ENCODE assay signal across 13 mouse cellular contexts in the genomic region with DNA sequence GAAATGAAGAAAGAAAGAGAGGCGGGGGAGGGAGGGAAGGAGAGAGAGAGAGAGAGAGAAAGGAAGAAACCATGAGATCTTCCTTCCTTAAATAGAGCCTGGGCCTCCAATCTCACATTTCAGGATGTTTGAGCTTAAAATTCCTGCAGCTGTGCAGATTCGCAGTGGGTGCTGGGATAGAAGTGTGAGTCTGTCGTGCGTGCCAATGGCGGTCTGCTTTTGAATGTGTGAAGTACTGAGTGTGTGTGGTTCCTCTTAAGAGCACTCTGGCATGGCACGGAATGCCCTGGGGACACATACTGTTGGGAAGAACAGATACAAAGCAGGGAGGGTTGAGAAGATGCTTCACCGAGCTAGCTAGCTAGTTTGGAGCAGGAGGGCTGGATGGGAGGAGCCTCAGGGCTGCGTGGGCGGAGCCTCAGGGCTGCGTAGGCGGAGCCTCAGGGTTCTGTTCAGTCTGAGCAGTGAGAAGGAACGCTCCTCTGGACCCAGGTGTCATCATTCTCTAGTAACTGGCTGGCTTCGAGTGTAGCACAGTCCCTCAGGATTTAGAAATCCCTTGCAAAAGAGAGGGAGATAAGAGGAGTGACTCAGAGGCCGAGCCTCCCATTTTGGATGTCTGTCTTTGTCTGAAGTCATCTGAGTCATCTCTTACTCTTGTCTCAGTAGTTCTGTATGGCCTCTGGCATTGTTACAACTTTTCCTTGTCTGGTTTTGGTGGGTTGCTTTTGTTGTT. TPM values are rescaled to one million over a fixed set of nuclear protein-coding genes. Genes with fewer than 3 reads are reported as not detected.
DNase-seq lines count a peak whose midpoint lies in the region; ATAC-seq and TF ChIP-seq lines count a peak whose summit lies in the region.
"Had no signal": no experiment of that assay in that cellular context is flagged by ENCODE, and none has a peak within 500 bp of the region (broad histone marks: within the 10 kb centered on the region; RNA-seq: fewer than 3 reads in every experiment).

No protein-coding gene starts in this region.

- no peaks in the 10 kb centered on the region for H3K9me3 ChIP-seq in kidney, postnatal 0 days (replicated peaks; ENCODE audit: low read length)
- H3K9me3 ChIP-seq: forebrain, embryonic 13.5 days; heart, embryonic 15.5 days had no signal

- no peak overlapping the region for H3K9ac ChIP-seq in kidney, postnatal 0 days (ENCODE audit: low read depth, low read length)
- H3K9ac ChIP-seq: forebrain, embryonic 13.5 days; heart, embryonic 15.5 days; limb, embryonic 12.5 days had no signal

- peak; percentile 68; the same call in 1 of the 2 replicates for ATAC-seq in kidney, postnatal 0 days (replicated peaks; ENCODE audit: low FRiP score, low read depth)
- peak; percentile 21 for ATAC-seq in megakaryocyte progenitor cell, adult 5-6 weeks (replicated peaks; ENCODE audit: poor library complexity)
- ATAC-seq: forebrain, embryonic 13.5 days had no signal

- DNase-seq in kidney, postnatal 0 days (ENCODE audit: low spot score) = no peak
- no peak for DNase-seq in kidney, adult 11 months
- DNase-seq in R1 (ENCODE audit: low read depth, low spot score) = peak; percentile 50
- DNase-seq in layer of hippocampus, adult 2 months (ENCODE audit: low spot score in 2 of 2) = no peak
- DNase-seq in gastrocnemius, postnatal 25 days = no peak
- DNase-seq: cerebellum, postnatal 36 days; kidney, postnatal 14 days had no signal

- no peak overlapping the region for H3K4me3 ChIP-seq in kidney, postnatal 0 days (replicated peaks; ENCODE audit: low read depth, low read length)
- no peak overlapping the region for H3K4me3 ChIP-seq in C2C12 (ENCODE audit: insufficient read depth, poor library complexity, severe bottlenecking)
- no peak overlapping the region for H3K4me3 ChIP-seq in layer of hippocampus, adult 2 months
- H3K4me3 ChIP-seq: forebrain, embryonic 13.5 days; heart, embryonic 15.5 days; limb, embryonic 12.5 days had no signal

- TF ChIP-seq CTCF in kidney, postnatal 0 days (IDR thresholded peaks at IDR 0.05; ENCODE audit: low read depth) = no peak
- no peak for TF ChIP-seq CTCF in C2C12 (IDR thresholded peaks at IDR 0.05; ENCODE audit: control insufficient read depth, insufficient read depth, insufficient read length)
- no peak for TF ChIP-seq CTCF in layer of hippocampus, adult 2 months (conservative IDR thresholded peaks at IDR 0.05)

- H3K79me2 ChIP-seq in C2C12 (ENCODE audit: control insufficient read depth, insufficient read depth) = no peaks in the 10 kb centered on the region

- H3K27me3 ChIP-seq in kidney, postnatal 0 days (ENCODE audit: insufficient read depth, low read length) = no peaks in the 10 kb centered on the region
- no peaks in the 10 kb centered on the region for H3K27me3 ChIP-seq in C2C12 (ENCODE audit: control insufficient read depth, insufficient read depth, insufficient read length)
- H3K27me3 ChIP-seq: forebrain, embryonic 13.5 days; heart, embryonic 15.5 days; limb, embryonic 12.5 days had no signal

- no peaks in the 10 kb centered on the region for H3K79me3 ChIP-seq in C2C12 (ENCODE audit: low read depth)

- H3K4me2 ChIP-seq in kidney, postnatal 0 days (ENCODE audit: low read length) = no peak overlapping the region
- H3K4me2 ChIP-seq: forebrain, embryonic 13.5 days; heart, embryonic 15.5 days; limb, embryonic 12.5 days had no signal

- 59% methylated on average over 14 of the region's 14 CpGs for WGBS in kidney, postnatal 0 days

- no peak overlapping the region for H3K27ac ChIP-seq in kidney, postnatal 0 days
- H3K27ac ChIP-seq in layer of hippocampus, adult 2 months = no peak overlapping the region
- H3K27ac ChIP-seq: forebrain, embryonic 13.5 days; heart, embryonic 15.5 days; limb, embryonic 12.5 days had no signal

- no peaks in the 10 kb centered on the region for H3K4me1 ChIP-seq in kidney, postnatal 0 days (replicated peaks; ENCODE audit: insufficient read depth, low read length)
- H3K4me1 ChIP-seq: forebrain, embryonic 13.5 days; limb, embryonic 12.5 days had no signal

- no peak overlapping the region for H3ac ChIP-seq in C2C12 (ENCODE audit: control insufficient read depth, insufficient read length, low read depth)

- H3K36me3 ChIP-seq in kidney, postnatal 0 days (ENCODE audit: insufficient read depth, low read length) = no peaks in the 10 kb centered on the region
- H3K36me3 ChIP-seq in C2C12 (ENCODE audit: control insufficient read depth, insufficient read depth) = no peaks in the 10 kb centered on the region
- H3K36me3 ChIP-seq: heart, embryonic 15.5 days; limb, embryonic 12.5 days had no signal

TF ChIP-seq in C2C12, 6 proteins besides CTCF, POLR2A, EP300 and RAD21:
- TF ChIP-seq MYOD1 (IDR thresholded peaks at IDR 0.05; ENCODE audit: control insufficient read depth, insufficient read length, low read depth) = no peak
- peak; percentile 29 for TF ChIP-seq MAX (IDR thresholded peaks at IDR 0.05)
- TF ChIP-seq CEBPB (IDR thresholded peaks at IDR 0.05; ENCODE audit: low read depth) = peak; percentile 73
- TF ChIP-seq USF1 (IDR thresholded peaks at IDR 0.05; ENCODE audit: low read depth) = no peak
- TF ChIP-seq MYOG (IDR thresholded peaks at IDR 0.05; ENCODE audit: control insufficient read depth, extremely low read depth, insufficient read length) = no peak
- peak; percentile 75 for TF ChIP-seq FOSL1 (IDR thresholded peaks at IDR 0.05; ENCODE audit: insufficient read depth, low read length, poor library complexity, severe bottlenecking)

RNA-seq across cellular contexts. Expression of a gene that starts 3.1 kb away (rescaled TPM):
- polyA plus RNA-seq in kidney, postnatal 0 days (2015; fragmentation: Nextera tagmentation; extraction: Ambion mirVana) = not detected in 2 replicates
- 0.33 TPM for polyA plus RNA-seq in C2C12 (2012; fragmentation: generic; extraction: Trizol)
- total RNA-seq in megakaryocyte progenitor cell, adult 5-6 weeks (2015) = 0.07 TPM in 1 of 2 replicates, not detected in the other
- not detected in 2 replicates for total RNA-seq in megakaryocyte progenitor cell, adult 5-6 weeks (2017)
- total RNA-seq in layer of hippocampus, adult 2 months (2021) = not detected
- total RNA-seq in gastrocnemius, postnatal 25 days (2021) = not detected
- polyA plus RNA-seq: heart, embryonic 15.5 days; limb, embryonic 12.5 days had no signal

RNA-seq across cellular contexts. Expression of a gene that starts 13.3 kb away (rescaled TPM):
- 11.5 and 15.9 TPM in 2 replicates for polyA plus RNA-seq in kidney, postnatal 0 days (2015; fragmentation: Nextera tagmentation; extraction: Ambion mirVana)
- polyA plus RNA-seq in C2C12 (2012; fragmentation: generic; extraction: Trizol) = 191 TPM
- 17.9 and 21.2 TPM in 2 replicates for total RNA-seq in megakaryocyte progenitor cell, adult 5-6 weeks (2015)
- total RNA-seq in megakaryocyte progenitor cell, adult 5-6 weeks (2017) = 20.5 and 27.6 TPM in 2 replicates
- under 1 TPM; 0.23 to 0.32 TPM for total RNA-seq in layer of hippocampus, adult 2 months (2021)
- total RNA-seq in gastrocnemius, postnatal 25 days (2021) = under 1 TPM in 1 of 2 experiments, not detected in 1; 0.75 TPM

RNA-seq across cellular contexts. Expression of a gene that starts 32.9 kb away (rescaled TPM):
- 7.1 and 8.2 TPM in 2 replicates for polyA plus RNA-seq in kidney, postnatal 0 days (2015; fragmentation: Nextera tagmentation; extraction: Ambion mirVana)
- polyA plus RNA-seq in C2C12 (2012; fragmentation: generic; extraction: Trizol) = 160 TPM
- not detected in 2 replicates for total RNA-seq in megakaryocyte progenitor cell, adult 5-6 weeks (2015)
- not detected in 2 replicates for total RNA-seq in megakaryocyte progenitor cell, adult 5-6 weeks (2017)
- total RNA-seq in layer of hippocampus, adult 2 months (2021) = 100 to 1,000 TPM; 128 to 132 TPM
- total RNA-seq in gastrocnemius, postnatal 25 days (2021) = 1 to 10 TPM; 4.4 to 4.5 TPM
- total RNA-seq: neutrophil, adult 5-6 weeks had no signal

RNA-seq across cellular contexts. Expression of a gene that starts 49.5 kb away (rescaled TPM):
- 20.6 and 20.8 TPM in 2 replicates for polyA plus RNA-seq in kidney, postnatal 0 days (2015; fragmentation: Nextera tagmentation; extraction: Ambion mirVana)
- polyA plus RNA-seq in C2C12 (2012; fragmentation: generic; extraction: Trizol) = 21.8 TPM
- total RNA-seq in megakaryocyte progenitor cell, adult 5-6 weeks (2015) = 10.8 and 18.1 TPM in 2 replicates
- total RNA-seq in megakaryocyte progenitor cell, adult 5-6 weeks (2017) = 16.0 and 20.8 TPM in 2 replicates
- total RNA-seq in layer of hippocampus, adult 2 months (2021) = 10 to 100 TPM; 34.6 to 43.6 TPM
- 10 to 100 TPM in 1 of 2 experiments, 1 to 10 TPM in 1; 8.2 to 11.0 TPM for total RNA-seq in gastrocnemius, postnatal 25 days (2021)

RNA-seq across cellular contexts. Expression of a gene that starts 57.9 kb away (rescaled TPM):
- 40.2 and 41.4 TPM in 2 replicates for polyA plus RNA-seq in kidney, postnatal 0 days (2015; fragmentation: Nextera tagmentation; extraction: Ambion mirVana)
- polyA plus RNA-seq in C2C12 (2012; fragmentation: generic; extraction: Trizol) = 53.8 TPM
- total RNA-seq in megakaryocyte progenitor cell, adult 5-6 weeks (2015) = 2.0 and 2.2 TPM in 2 replicates
- total RNA-seq in megakaryocyte progenitor cell, adult 5-6 weeks (2017) = 1.3 and 3.6 TPM in 2 replicates
- total RNA-seq in layer of hippocampus, adult 2 months (2021) = 10 to 100 TPM; 32.6 to 41.6 TPM
- total RNA-seq in gastrocnemius, postnatal 25 days (2021) = 1 to 10 TPM; 4.0 TPM
- total RNA-seq: neutrophil, adult 5-6 weeks had no signal

Comparison
In these comparisons a context has a peak if more than half of its experiments do, and no peak if none do; other contexts are left out.
1. RNA of a gene that starts 13.3 kb away (total RNA-seq): 17.9 to 27.6 TPM in megakaryocyte progenitor cell, adult 5-6 weeks; 0.75 TPM in gastrocnemius, postnatal 25 days and 0.23 to 0.32 TPM in layer of hippocampus, adult 2 months; every median in the first group is over 10 times any median in the second.
2. RNA of a gene that starts 32.9 kb away (total RNA-seq): 128 to 132 TPM in layer of hippocampus, adult 2 months; 4.4 to 4.5 TPM in gastrocnemius, postnatal 25 days and not detected in megakaryocyte progenitor cell, adult 5-6 weeks; every median in the first group is over 10 times any median in the second.